Mouse (Mus musculus): ENCODE results near the gene Gm1113.

DNA sequence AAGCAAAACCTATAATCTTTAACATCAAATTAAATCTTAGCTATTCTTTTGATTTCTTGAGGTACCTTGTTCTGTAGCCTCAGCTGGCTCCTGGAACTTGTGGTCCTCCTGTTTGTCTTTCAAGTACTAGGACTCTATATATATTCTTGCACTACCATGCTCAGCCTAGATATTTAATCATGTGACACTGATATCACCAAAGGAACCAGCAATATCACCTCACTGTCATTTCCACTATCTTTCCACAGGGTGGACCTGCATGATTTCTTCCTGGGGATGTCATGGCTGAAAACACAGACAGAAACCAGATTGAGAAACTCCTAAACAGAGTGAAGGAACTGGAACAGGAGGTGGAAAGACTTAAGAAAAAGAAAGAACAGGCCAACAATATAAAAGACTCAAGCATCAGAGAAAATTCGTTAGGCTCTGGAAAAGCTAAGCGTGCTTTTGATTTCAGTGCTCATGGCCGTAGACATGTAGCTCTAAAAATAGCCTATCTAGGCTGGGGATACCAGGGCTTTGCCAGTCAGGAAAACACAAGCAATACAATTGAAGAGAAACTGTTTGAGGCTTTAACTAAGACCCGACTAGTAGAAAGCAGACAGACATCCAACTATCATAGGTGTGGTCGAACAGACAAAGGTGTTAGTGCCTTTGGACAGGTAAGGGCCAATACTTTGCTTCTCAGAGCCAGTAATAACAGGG lies 46.6 kb upstream of the Gm1113 start:
- TF ChIP-seq POLR2A (IDR thresholded peaks at IDR 0.05; ENCODE audit: borderline replicate concordance, low read depth, low read length) (no peak), CTCF (IDR thresholded peaks at IDR 0.05; ENCODE audit: low read depth, low read length) (no peak)
